Mouse (Mus musculus) intestine, embryonic 15.5 days (tissue): ENCODE measurements around the gene Agtpbp1. TPM values are rescaled to one million over a fixed set of nuclear protein-coding genes. Genes with fewer than 3 reads are reported as not detected.

Source experiments
- ATAC-seq: fragments of 200-750 bp; cut with Nextera tagmentation; 2 replicates; pipeline ENCODE4 v1.8.0; 2017; ENCODE audit warnings: moderate TSS enrichment, moderate library complexity
- H3K27ac ChIP-seq: fragments of 300-500 bp; sonication (generic); 2 replicates; pipeline ENCODE4 v1.5.1; 2015; ENCODE audit warnings: mild to moderate bottlenecking, inconsistent platforms
- H3K27me3 ChIP-seq: fragments of 300-500 bp; sonication (generic); replicated peaks from 2 replicates; pipeline ENCODE4 v1.6.1; 2015; ENCODE audit warnings: inconsistent platforms
- H3K36me3 ChIP-seq: fragments of 300-500 bp; sonication (generic); 2 replicates; pipeline ENCODE4 v1.6.1; 2015; ENCODE audit warnings: inconsistent platforms
- H3K4me1 ChIP-seq: fragments of 300-500 bp; sonication (generic); replicated peaks from 2 replicates; pipeline ENCODE4 v1.6.1; 2015; ENCODE audit warnings: inconsistent platforms
- H3K4me2 ChIP-seq: fragments of 300-500 bp; sonication (generic); replicated peaks from 2 replicates; pipeline ENCODE4 v1.6.1; 2015; ENCODE audit warnings: mild to moderate bottlenecking, inconsistent platforms
- H3K4me3 ChIP-seq: fragments of 300-500 bp; sonication (generic); replicated peaks from 2 replicates; pipeline ENCODE4 v1.5.1; 2015; ENCODE audit warnings: inconsistent platforms
- H3K9ac ChIP-seq: fragments of 300-500 bp; sonication (generic); 2 replicates; pipeline ENCODE4 v1.6.1; 2015; ENCODE audit warnings: inconsistent platforms
- H3K9me3 ChIP-seq: fragments of 300-500 bp; sonication (generic); 2 replicates; pipeline ENCODE4 v1.6.1; 2016; ENCODE audit warnings: inconsistent platforms
- WGBS: fragments of 180-500 bp; shearing (Covaris S2); methylation state at CpG from one replicate; pipeline ENCODE4 v1.1.7; 2015; 5-methylcytosine and 5-hydroxymethylcytosine counted together
- polyA plus RNA-seq: library from polyadenylated mRNA; unstranded; fragments of >200 nt; fragmentation: Nextera tagmentation; extraction: Ambion mirVana; gene quantifications from 2 replicates; pipeline ENCODE4 v1.2.1, GENCODE M21; 2015

Gene Agtpbp1
- polyA plus RNA-seq, 1 experiment from 2014 or later = 15.7 TPM

GRCm38 (mm10) chr13:59519479-59519878 lies 65.5 kb downstream of the Agtpbp1 start:
- Histone ChIP-seq H3K27ac (no peak overlapping the region), H3K4me2 (no peak overlapping the region), H3K4me1 (no peaks in the 10 kb centered on the region), H3K36me3 (no peaks in the 10 kb centered on the region; the same call in 1 of the 2 replicates), H3K4me3 (no peak overlapping the region), H3K9ac (no peak overlapping the region), H3K9me3 (no peaks in the 10 kb centered on the region), H3K27me3 (no peaks in the 10 kb centered on the region)
- ATAC-seq = no peak
- WGBS = 85% methylated on average over 6 of the region's 6 CpGs

GRCm38 (mm10) chr13:59518016-59518415 lies 67.0 kb downstream of the Agtpbp1 start:
- Histone ChIP-seq H3K27me3 (no peaks in the 10 kb centered on the region), H3K4me1 (no peaks in the 10 kb centered on the region), H3K27ac (no peak overlapping the region), H3K36me3 (no peaks in the 10 kb centered on the region), H3K4me2 (no peak overlapping the region), H3K9me3 (no peaks in the 10 kb centered on the region), H3K9ac (no peak overlapping the region), H3K4me3 (no peak overlapping the region)
- ATAC-seq = no peak
- 56% methylated on average over 4 of the region's 4 CpGs for WGBS

GRCm38 (mm10) chr13:59515074-59515473 lies 70.0 kb downstream of the Agtpbp1 start:
- Histone ChIP-seq H3K27me3 (no peaks in the 10 kb centered on the region), H3K9ac (no peak overlapping the region), H3K9me3 (no peaks in the 10 kb centered on the region), H3K4me1 (no peaks in the 10 kb centered on the region), H3K27ac (no peak overlapping the region), H3K36me3 (no peaks in the 10 kb centered on the region), H3K4me3 (no peak overlapping the region), H3K4me2 (no peak overlapping the region)
- WGBS = 27% methylated on average over 7 of the region's 7 CpGs
- no peak for ATAC-seq

- Histone ChIP-seq H3K4me1 (no peaks in the 10 kb centered on the region; the same call in 1 of the 2 replicates), H3K4me2 (no peak overlapping the region), H3K36me3 (no peaks in the 10 kb centered on the region), H3K9ac (no peak overlapping the region), H3K27me3 (no peaks in the 10 kb centered on the region), H3K27ac (no peak overlapping the region), H3K9me3 (no peaks in the 10 kb centered on the region), H3K4me3 (no peak overlapping the region)
- 0 out of 2 replicates have a peak, but pooled peaks have one; percentile 25 for ATAC-seq
- WGBS = 53% methylated on average over 10 of the region's 10 CpGs
Observed at GRCm38 (mm10) chr13:59509644-59510366, 75.2 kb downstream of the Agtpbp1 start.

GRCm38 (mm10) chr13:59508584-59508983 lies 76.4 kb downstream of the Agtpbp1 start:
- H3K4me2 ChIP-seq = no peak overlapping the region
- H3K4me3 ChIP-seq = no peak overlapping the region
- ATAC-seq = 0 out of 2 replicates have a peak, but pooled peaks have one; percentile 31
- H3K9ac ChIP-seq = no peak overlapping the region
- H3K9me3 ChIP-seq = no peaks in the 10 kb centered on the region
- 49% methylated on average over 4 of the region's 4 CpGs for WGBS
- H3K36me3 ChIP-seq = no peaks in the 10 kb centered on the region
- H3K27me3 ChIP-seq = no peaks in the 10 kb centered on the region
- H3K27ac ChIP-seq = no peak overlapping the region
- no peaks in the 10 kb centered on the region; the same call in 1 of the 2 replicates for H3K4me1 ChIP-seq

- ATAC-seq = no peak
- Histone ChIP-seq H3K36me3 (no peaks in the 10 kb centered on the region), H3K27me3 (no peaks in the 10 kb centered on the region), H3K4me3 (no peak overlapping the region), H3K9me3 (no peaks in the 10 kb centered on the region), H3K4me1 (no peaks in the 10 kb centered on the region; the same call in 1 of the 2 replicates), H3K9ac (no peak overlapping the region), H3K27ac (no peak overlapping the region), H3K4me2 (no peak overlapping the region)
- 70% methylated on average over 1 of the region's 1 CpGs for WGBS
Observed at GRCm38 (mm10) chr13:59506450-59506849, 78.6 kb downstream of the Agtpbp1 start.

- Histone ChIP-seq H3K4me1 (no peaks in the 10 kb centered on the region; the same call in 1 of the 2 replicates), H3K9me3 (no peaks in the 10 kb centered on the region), H3K27ac (no peak overlapping the region), H3K9ac (no peak overlapping the region), H3K36me3 (no peaks in the 10 kb centered on the region), H3K27me3 (no peaks in the 10 kb centered on the region), H3K4me3 (no peak overlapping the region), H3K4me2 (no peak overlapping the region)
- WGBS = 82% methylated on average over 4 of the region's 4 CpGs
- no peak for ATAC-seq
Observed at GRCm38 (mm10) chr13:59505867-59506266, 79.2 kb downstream of the Agtpbp1 start.

GRCm38 (mm10) chr13:59503581-59503980 lies 81.4 kb downstream of the Agtpbp1 start:
- no peaks in the 10 kb centered on the region; the same call in 1 of the 2 replicates for H3K4me1 ChIP-seq
- H3K9me3 ChIP-seq = no peaks in the 10 kb centered on the region
- H3K4me2 ChIP-seq = no peak overlapping the region
- H3K36me3 ChIP-seq = no peaks in the 10 kb centered on the region
- ATAC-seq = no peak
- H3K9ac ChIP-seq = no peak overlapping the region
- WGBS = 76% methylated on average over 4 of the region's 4 CpGs
- H3K27me3 ChIP-seq = no peaks in the 10 kb centered on the region
- H3K27ac ChIP-seq = no peak overlapping the region
- no peak overlapping the region for H3K4me3 ChIP-seq

GRCm38 (mm10) chr13:59499831-59500230 lies 85.2 kb downstream of the Agtpbp1 start:
- WGBS = 84% methylated on average over 6 of the region's 6 CpGs
- Histone ChIP-seq H3K4me3 (no peak overlapping the region), H3K36me3 (peaks cover 4% of the 10 kb centered on the region; the same call in 1 of the 2 replicates), H3K9me3 (no peaks in the 10 kb centered on the region), H3K4me2 (no peak overlapping the region), H3K9ac (no peak overlapping the region), H3K27ac (no peak overlapping the region), H3K4me1 (0 out of 2 replicates have a peak, but pooled peaks cover 2% of the 10 kb centered on the region), H3K27me3 (no peaks in the 10 kb centered on the region)
- no peak for ATAC-seq

GRCm38 (mm10) chr13:59499374-59499773 lies 85.7 kb downstream of the Agtpbp1 start:
- no peak for ATAC-seq
- Histone ChIP-seq H3K9ac (no peak overlapping the region), H3K4me2 (no peak overlapping the region), H3K4me1 (0 out of 2 replicates have a peak, but pooled peaks cover 2% of the 10 kb centered on the region), H3K27ac (no peak overlapping the region), H3K27me3 (no peaks in the 10 kb centered on the region), H3K4me3 (no peak overlapping the region), H3K9me3 (no peaks in the 10 kb centered on the region), H3K36me3 (peaks cover 8% of the 10 kb centered on the region; the same call in 1 of the 2 replicates)
- WGBS = 96% methylated on average over 2 of the region's 2 CpGs

GRCm38 (mm10) chr13:59498191-59498590 lies 86.8 kb downstream of the Agtpbp1 start:
- ATAC-seq = no peak
- H3K27me3 ChIP-seq = no peaks in the 10 kb centered on the region
- H3K4me1 ChIP-seq = 0 out of 2 replicates have a peak, but pooled peaks cover 2% of the 10 kb centered on the region
- H3K9ac ChIP-seq = no peak overlapping the region
- no peak overlapping the region for H3K4me2 ChIP-seq
- H3K27ac ChIP-seq = no peak overlapping the region
- H3K4me3 ChIP-seq = no peak overlapping the region
- H3K9me3 ChIP-seq = no peaks in the 10 kb centered on the region
- peaks cover 11% of the 10 kb centered on the region; the same call in 1 of the 2 replicates for H3K36me3 ChIP-seq
- WGBS = 60% methylated on average over 5 of the region's 5 CpGs

GRCm38 (mm10) chr13:59495839-59496238 lies 89.2 kb downstream of the Agtpbp1 start:
- peaks cover 11% of the 10 kb centered on the region; the same call in 1 of the 2 replicates for H3K36me3 ChIP-seq
- no peak overlapping the region for H3K27ac ChIP-seq
- no peak overlapping the region for H3K4me3 ChIP-seq
- 0 out of 2 replicates have a peak, but pooled peaks cover 2% of the 10 kb centered on the region for H3K4me1 ChIP-seq
- 34% methylated on average over 8 of the region's 8 CpGs for WGBS
- ATAC-seq = no peak
- no peaks in the 10 kb centered on the region for H3K9me3 ChIP-seq
- no peaks in the 10 kb centered on the region for H3K27me3 ChIP-seq
- H3K4me2 ChIP-seq = no peak overlapping the region
- H3K9ac ChIP-seq = no peak overlapping the region
